Mouse (Mus musculus): Measurements from ENCODE around the gene Slc35e2. TPM values are rescaled to one million over a fixed set of nuclear protein-coding genes. Genes with fewer than 3 reads are reported as not detected.
"Not testable (repeated sequence)": the region's sequence is repeated elsewhere in the genome, so short reads cannot be mapped to it uniquely, and the experiment has no call there.

Gene Slc35e2
- polyA plus RNA-seq, 1 experiment from 2014 or later = 15.9 TPM

- Histone ChIP-seq H3K4me2 (no peak overlapping the region), H3K27ac (no peak overlapping the region), H3K36me3 (peaks cover 31% of the 10 kb centered on the region), H3K4me3 (no peak overlapping the region), H3K9me3 (no peaks in the 10 kb centered on the region), H3K27me3 (0 out of 2 replicates have a peak, but pooled peaks cover 5% of the 10 kb centered on the region), H3K9ac (no peak overlapping the region), H3K4me1 (replicated peaks) (peaks cover 18% of the 10 kb centered on the region)
- ATAC-seq (ENCODE audit: low FRiP score) = no peak
Measured at GRCm38 (mm10) chr4:155666903-155667302, 65.7 kb downstream of the Slc35e2 start.

DNA sequence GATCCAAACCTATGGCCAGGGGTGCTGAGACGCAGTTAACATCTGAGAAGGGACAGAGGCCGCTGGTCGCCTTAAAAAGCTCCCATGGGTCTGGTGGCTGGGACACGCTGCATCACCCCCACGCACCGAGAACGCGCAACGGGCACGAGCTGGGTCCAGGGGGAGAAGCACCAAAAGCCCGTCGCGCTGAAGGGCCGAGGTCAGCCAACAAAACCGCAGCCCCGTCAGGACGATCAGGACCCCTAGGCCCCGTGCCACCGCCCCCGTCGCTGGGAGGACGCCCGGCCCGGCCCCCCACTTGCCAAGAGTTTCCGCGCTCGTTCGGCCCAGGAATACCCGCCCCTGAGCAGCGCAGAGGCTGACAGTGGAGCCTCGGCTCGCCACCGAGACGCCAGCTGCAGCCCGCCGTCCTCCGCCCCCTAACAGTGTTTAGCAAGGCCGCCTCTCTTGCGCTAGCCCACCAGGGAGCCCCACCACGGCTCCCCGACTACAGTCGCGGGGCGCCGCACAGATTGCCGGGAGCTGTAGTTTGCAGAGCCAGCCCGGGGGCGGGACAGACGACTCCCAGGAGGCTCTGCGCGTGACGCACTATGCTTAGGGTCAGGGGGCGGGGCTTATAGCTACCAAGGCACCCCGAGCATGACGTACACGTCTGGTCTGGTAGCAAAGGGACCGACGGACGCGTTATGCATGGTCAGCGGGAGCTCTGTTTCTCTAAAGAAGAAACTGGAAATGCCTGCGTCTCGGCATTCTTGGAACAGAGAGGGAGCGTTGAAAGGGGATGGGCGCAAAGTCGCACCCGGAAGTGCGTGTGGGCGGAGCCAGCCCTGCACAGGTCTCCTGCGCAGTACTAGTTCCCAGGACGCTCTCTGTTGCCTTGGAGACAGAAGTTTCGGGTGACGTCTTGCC is 67.7 kb downstream of the Slc35e2 start, which contains the start of gene Mib2:
Gene Mib2, minus strand, starts transcription at position 510 of the 909 bp plus-strand sequence.
- peaks cover 18% of the 10 kb centered on the region for H3K4me1 ChIP-seq (replicated peaks)
- H3K27ac ChIP-seq = peak within 1 kb of the TSS; percentile 87
- no peaks in the 10 kb centered on the region for H3K9me3 ChIP-seq
- peaks cover 18% of the 10 kb centered on the region for H3K36me3 ChIP-seq
- 1% methylated on average over 73 of the region's 73 CpGs for WGBS
- peak within 1 kb of the TSS; percentile 87 for H3K4me2 ChIP-seq
- H3K9ac ChIP-seq = peak within 1 kb of the TSS; percentile 90
- H3K27me3 ChIP-seq = 0 out of 2 replicates have a peak, but pooled peaks cover 6% of the 10 kb centered on the region
- ATAC-seq (ENCODE audit: low FRiP score) = peak; percentile 99
- peak within 1 kb of the TSS; percentile 81 for H3K4me3 ChIP-seq

GRCm38 (mm10) chr4:155669598-155670075 is 68.4 kb downstream of the Slc35e2 start:
- 0 out of 2 replicates have a peak overlapping the region, but pooled peaks have one; percentile 29 for H3K9ac ChIP-seq
- H3K4me2 ChIP-seq = peak overlapping the region; percentile 87
- peak overlapping the region; percentile 81 for H3K4me3 ChIP-seq
- H3K27me3 ChIP-seq = 0 out of 2 replicates have a peak, but pooled peaks cover 6% of the 10 kb centered on the region
- H3K27ac ChIP-seq = peak overlapping the region; percentile 87; the same call in 1 of the 2 replicates
- peaks cover 18% of the 10 kb centered on the region for H3K4me1 ChIP-seq (replicated peaks)
- ATAC-seq (ENCODE audit: low FRiP score) = peak; percentile 18; the same call in 1 of the 2 replicates
- WGBS = 1% methylated on average over 8 of the region's 8 CpGs
- no peaks in the 10 kb centered on the region for H3K9me3 ChIP-seq
- peaks cover 12% of the 10 kb centered on the region for H3K36me3 ChIP-seq

GRCm38 (mm10) chr4:155670236-155670635 is 69.0 kb downstream of the Slc35e2 start:
- not testable (repeated sequence) for H3K27ac ChIP-seq; H3K4me3 ChIP-seq; H3K9me3 ChIP-seq; H3K27me3 ChIP-seq; H3K9ac ChIP-seq; H3K36me3 ChIP-seq; ATAC-seq (ENCODE audit: low FRiP score)
- Histone ChIP-seq H3K4me2 (peak overlapping the region; percentile 87; the same call in 1 of the 2 replicates), H3K4me1 (replicated peaks) (peaks cover 18% of the 10 kb centered on the region)
- 68% methylated on average over 4 of the region's 4 CpGs for WGBS

DNA sequence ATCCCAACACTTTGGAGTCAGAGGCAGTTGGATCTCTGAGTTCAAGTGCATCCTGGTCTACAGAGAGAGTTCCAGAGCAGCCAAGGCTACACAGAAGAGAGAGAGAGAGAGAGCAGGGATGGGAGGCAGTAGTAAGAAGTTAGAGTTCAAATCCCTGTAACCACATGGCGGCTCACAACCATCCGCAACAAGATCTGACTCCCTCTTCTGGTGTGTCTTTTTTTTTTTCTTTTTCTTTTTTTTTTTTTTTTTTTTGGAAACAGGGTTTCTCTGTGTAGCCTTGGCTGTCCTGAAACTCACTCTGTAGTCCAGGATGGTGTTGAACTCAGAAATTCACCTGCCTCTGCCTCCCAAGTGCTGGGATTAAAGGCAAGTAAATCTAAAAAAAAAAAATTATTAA is 70.9 kb downstream of the Slc35e2 start:
- Histone ChIP-seq H3K4me2 (no peak overlapping the region), H3K36me3 (no peaks in the 10 kb centered on the region), H3K27me3 (0 out of 2 replicates have a peak, but pooled peaks cover 6% of the 10 kb centered on the region), H3K27ac (no peak overlapping the region), H3K9me3 (no peaks in the 10 kb centered on the region), H3K4me3 (no peak overlapping the region), H3K9ac (no peak overlapping the region), H3K4me1 (replicated peaks) (peaks cover 14% of the 10 kb centered on the region)
- no peak for ATAC-seq (ENCODE audit: low FRiP score)
- WGBS = 72% methylated on average over 2 of the region's 2 CpGs

Other genes with a start within 250 kb of the Slc35e2 start
- 63.3 and 69.2 TPM in 2 replicates for gene Prkcz, start 240.1 kb upstream of the Slc35e2 start, polyA plus RNA-seq (2015; fragmentation: Nextera tagmentation; extraction: Ambion mirVana)
- gene Gabrd, start 203.3 kb upstream of the Slc35e2 start, polyA plus RNA-seq (2015; fragmentation: Nextera tagmentation; extraction: Ambion mirVana) = 0.10 and 0.17 TPM in 2 replicates
- 3.0 and 3.5 TPM in 2 replicates for gene Cfap74, start 192.2 kb upstream of the Slc35e2 start, polyA plus RNA-seq (2015; fragmentation: Nextera tagmentation; extraction: Ambion mirVana)
- not detected in 2 replicates for gene Tmem52, start 132.3 kb upstream of the Slc35e2 start, polyA plus RNA-seq (2015; fragmentation: Nextera tagmentation; extraction: Ambion mirVana)
- gene Gnb1, start 110.1 kb upstream of the Slc35e2 start, polyA plus RNA-seq (2015; fragmentation: Nextera tagmentation; extraction: Ambion mirVana) = 1,012 and 1,052 TPM in 2 replicates
- gene Nadk, start 39.0 kb upstream of the Slc35e2 start, polyA plus RNA-seq (2015; fragmentation: Nextera tagmentation; extraction: Ambion mirVana) = 82.5 and 84.5 TPM in 2 replicates
- 65.2 and 65.8 TPM in 2 replicates for gene Cdk11b, start 23.4 kb downstream of the Slc35e2 start, polyA plus RNA-seq (2015; fragmentation: Nextera tagmentation; extraction: Ambion mirVana)
- not detected in 2 replicates for gene Gm10563, start 44.0 kb downstream of the Slc35e2 start, polyA plus RNA-seq (2015; fragmentation: Nextera tagmentation; extraction: Ambion mirVana)
- 3.9 and 4.5 TPM in 2 replicates for gene Mmp23, start 52.0 kb downstream of the Slc35e2 start, polyA plus RNA-seq (2015; fragmentation: Nextera tagmentation; extraction: Ambion mirVana)
- 39.4 and 40.3 TPM in 2 replicates for gene Mib2, start 67.8 kb downstream of the Slc35e2 start, polyA plus RNA-seq (2015; fragmentation: Nextera tagmentation; extraction: Ambion mirVana)
- 7.5 and 7.9 TPM in 2 replicates for gene Fndc10, start 92.9 kb downstream of the Slc35e2 start, polyA plus RNA-seq (2015; fragmentation: Nextera tagmentation; extraction: Ambion mirVana)
- 171 and 177 TPM in 2 replicates for gene Ssu72, start 103.4 kb downstream of the Slc35e2 start, polyA plus RNA-seq (2015; fragmentation: Nextera tagmentation; extraction: Ambion mirVana)
- 11.6 and 12.0 TPM in 2 replicates for gene Tmem240, start 133.4 kb downstream of the Slc35e2 start, polyA plus RNA-seq (2015; fragmentation: Nextera tagmentation; extraction: Ambion mirVana)
- gene Atad3a, start 159.7 kb downstream of the Slc35e2 start, polyA plus RNA-seq (2015; fragmentation: Nextera tagmentation; extraction: Ambion mirVana) = 78.1 and 82.3 TPM in 2 replicates
- gene Vwa1, start 173.3 kb downstream of the Slc35e2 start, polyA plus RNA-seq (2015; fragmentation: Nextera tagmentation; extraction: Ambion mirVana) = 23.2 and 24.4 TPM in 2 replicates
- gene Tmem88b, start 184.5 kb downstream of the Slc35e2 start, polyA plus RNA-seq (2015; fragmentation: Nextera tagmentation; extraction: Ambion mirVana) = 0.49 and 0.62 TPM in 2 replicates
- not detected in 2 replicates for gene Ankrd65, start 189.0 kb downstream of the Slc35e2 start, polyA plus RNA-seq (2015; fragmentation: Nextera tagmentation; extraction: Ambion mirVana)
- 253 and 261 TPM in 2 replicates for gene Mrpl20, start 201.5 kb downstream of the Slc35e2 start, polyA plus RNA-seq (2015; fragmentation: Nextera tagmentation; extraction: Ambion mirVana)
- 171 and 173 TPM in 2 replicates for gene Ccnl2, start 211.1 kb downstream of the Slc35e2 start, polyA plus RNA-seq (2015; fragmentation: Nextera tagmentation; extraction: Ambion mirVana)
- 142 and 148 TPM in 2 replicates for gene Aurkaip1, start 229.9 kb downstream of the Slc35e2 start, polyA plus RNA-seq (2015; fragmentation: Nextera tagmentation; extraction: Ambion mirVana)
- 30.8 and 34.4 TPM in 2 replicates for gene Mxra8, start 238.3 kb downstream of the Slc35e2 start, polyA plus RNA-seq (2015; fragmentation: Nextera tagmentation; extraction: Ambion mirVana)
- 7.8 and 8.5 TPM in 2 replicates for gene Dvl1, start 246.0 kb downstream of the Slc35e2 start, polyA plus RNA-seq (2015; fragmentation: Nextera tagmentation; extraction: Ambion mirVana)

All from hindbrain, embryonic 13.5 days (tissue).